Mouse (Mus musculus): ENCODE data around the gene Vmo1. TPM values are rescaled to one million over a fixed set of nuclear protein-coding genes. Genes with fewer than 3 reads are reported as not detected.

Gene Vmo1
- total and polyA plus RNA-seq, 3 experiments: not detected

DNA sequence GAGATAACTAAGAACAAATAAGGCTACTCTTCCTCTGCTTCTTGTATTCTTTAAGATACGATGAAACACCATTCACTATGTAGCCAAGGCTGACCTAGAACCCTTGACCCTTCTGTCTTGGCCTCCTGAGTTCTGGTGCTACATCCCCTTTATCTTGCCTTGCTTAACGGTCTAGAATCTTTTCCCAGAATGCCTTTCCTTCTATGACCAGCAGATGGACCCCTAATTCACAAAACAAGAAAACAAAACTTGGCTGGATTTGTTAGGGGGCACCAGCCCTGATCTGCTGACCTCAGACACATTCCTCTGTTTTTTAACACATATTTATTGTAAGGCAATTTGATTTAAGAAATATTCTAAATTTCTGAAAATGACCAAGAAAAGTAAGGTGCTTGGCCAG is 1.9 kb upstream of the Vmo1 start (continued):
- no peak for TF ChIP-seq MEF2A (IDR thresholded peaks at IDR 0.05; ENCODE audit: extremely low read depth, insufficient replicate concordance, low read depth, low read length, poor library complexity, severe bottlenecking)
- peak; percentile 48; the same call in 1 of the 2 replicates for TF ChIP-seq HCFC1 (IDR thresholded peaks at IDR 0.05; ENCODE audit: low read depth, low read length)
- no peak for TF ChIP-seq BHLHE40 (IDR thresholded peaks at IDR 0.05; ENCODE audit: borderline replicate concordance, low read depth, low read length)

GRCm38 (mm10) chr11:70513520-70513919 is 896 bp downstream of the Vmo1 start:
- Histone ChIP-seq H3K9me3 (replicated peaks; ENCODE audit: insufficient read depth, low read length) (no peaks in the 10 kb centered on the region), H3K27me3 (ENCODE audit: control insufficient read depth in 1 of 2, insufficient read depth in 2 of 2, low read length in 2 of 2) (no peaks in the 10 kb centered on the region), H3K9ac (ENCODE audit: control insufficient read depth, low read depth, low read length, poor library complexity, severe bottlenecking) (no peak overlapping the region; the same call in 1 of the 2 replicates), H3K79me2 (ENCODE audit: control insufficient read depth, insufficient read depth, low read length, poor library complexity) (no peaks in the 10 kb centered on the region), H3K4me3 (ENCODE audit: control insufficient read depth in 1 of 2, insufficient read depth in 1 of 2, low read depth in 2 of 2, low read length in 2 of 2) (no peak overlapping the region), H3K27ac (ENCODE audit: control insufficient read depth, low read depth, low read length) (no peak overlapping the region), H3K36me3 (ENCODE audit: control insufficient read depth in 1 of 2, insufficient read depth in 2 of 2, low read length in 2 of 2) (peaks cover 0 to 27% of the 10 kb centered on the region in 2 experiments; a peak in 2 of 4 replicates), H3K4me1 (ENCODE audit: control insufficient read depth in 1 of 2, insufficient read depth in 2 of 2, low read length in 2 of 2) (peaks cover 15 to 27% of the 10 kb centered on the region in 2 experiments)
- DNase-seq (ENCODE audit: low read depth, low spot score): peak; percentile 40
- TF ChIP-seq CTCF (IDR thresholded peaks at IDR 0.05 in 2 of 3, conservative IDR thresholded peaks at IDR 0.05 in 1 of 3; ENCODE audit: control insufficient read depth in 1 of 3, insufficient read depth in 1 of 3, low read depth in 2 of 3, low read length in 3 of 3, poor library complexity in 1 of 3, severe bottlenecking in 1 of 3) (peak in 2 of 3 experiments; percentile 34 to 44; a peak in 3 of 6 replicates), RAD21 (IDR thresholded peaks at IDR 0.05; ENCODE audit: low read depth, low read length) (peak; percentile 34), ETS1 (IDR thresholded peaks at IDR 0.05; ENCODE audit: low read depth, low read length) (0 out of 2 replicates have a peak, but pooled peaks have one; percentile 8), SMC3 (IDR thresholded peaks at IDR 0.05; ENCODE audit: low read depth, low read length) (peak; percentile 37), MXI1 (IDR thresholded peaks at IDR 0.05; ENCODE audit: low read depth, low read length) (no peak)

GRCm38 (mm10) chr11:70512709-70513342 is 1.6 kb downstream of the Vmo1 start:
- no peaks in the 10 kb centered on the region; a peak in 1 of 4 replicates for H3K27me3 ChIP-seq (ENCODE audit: control insufficient read depth in 1 of 2, insufficient read depth in 2 of 2, low read length in 2 of 2)
- peaks cover 10 to 23% of the 10 kb centered on the region in 2 experiments for H3K4me1 ChIP-seq (ENCODE audit: control insufficient read depth in 1 of 2, insufficient read depth in 2 of 2, low read length in 2 of 2)
- peak overlapping the region in 1 of 2 experiments; percentile 3; a peak in 2 of 4 replicates for H3K4me3 ChIP-seq (ENCODE audit: control insufficient read depth in 1 of 2, insufficient read depth in 1 of 2, low read depth in 2 of 2, low read length in 2 of 2)
- no peak overlapping the region; the same call in 1 of the 2 replicates for H3K9ac ChIP-seq (ENCODE audit: control insufficient read depth, low read depth, low read length, poor library complexity, severe bottlenecking)
- 0 out of 2 replicates have a peak overlapping the region, but pooled peaks have one; percentile 13 for H3K27ac ChIP-seq (ENCODE audit: control insufficient read depth, low read depth, low read length)
- H3K36me3 ChIP-seq (ENCODE audit: control insufficient read depth in 1 of 2, insufficient read depth in 2 of 2, low read length in 2 of 2): peaks cover 0 to 21% of the 10 kb centered on the region in 2 experiments; a peak in 2 of 4 replicates
- no peaks in the 10 kb centered on the region for H3K79me2 ChIP-seq (ENCODE audit: control insufficient read depth, insufficient read depth, low read length, poor library complexity)
- TF ChIP-seq SMC3 (IDR thresholded peaks at IDR 0.05; ENCODE audit: low read depth, low read length): no peak
- TF ChIP-seq ZC3H11A (IDR thresholded peaks at IDR 0.05; ENCODE audit: low read depth, low read length): peak; percentile 4; the same call in 1 of the 2 replicates
- TF ChIP-seq JUND (IDR thresholded peaks at IDR 0.05; ENCODE audit: low read depth, low read length): no peak
- TF ChIP-seq TBP (IDR thresholded peaks at IDR 0.05; ENCODE audit: low read depth, low read length): no peak
- TF ChIP-seq ETS1 (IDR thresholded peaks at IDR 0.05; ENCODE audit: low read depth, low read length): peak; percentile 77
- peak; percentile 84 for TF ChIP-seq RCOR1 (IDR thresholded peaks at IDR 0.05; ENCODE audit: low read depth, low read length)
- no peak; the same call in 1 of the 2 replicates for TF ChIP-seq MAX (IDR thresholded peaks at IDR 0.05; ENCODE audit: low read length)
- peak; percentile 63 for TF ChIP-seq MXI1 (IDR thresholded peaks at IDR 0.05; ENCODE audit: low read depth, low read length)
- peak; percentile 85 for TF ChIP-seq TCF12 (IDR thresholded peaks at IDR 0.05; ENCODE audit: low read depth, low read length)
- TF ChIP-seq SIN3A (IDR thresholded peaks at IDR 0.05; ENCODE audit: low read length): peak; percentile 70
- no peak for TF ChIP-seq RAD21 (IDR thresholded peaks at IDR 0.05; ENCODE audit: low read depth, low read length)
- TF ChIP-seq MYC (IDR thresholded peaks at IDR 0.05; ENCODE audit: low read depth, low read length): no peak
- TF ChIP-seq TAL1 (IDR thresholded peaks at IDR 0.05; ENCODE audit: low read length): no peak
- TF ChIP-seq POLR2A (IDR thresholded peaks at IDR 0.05; ENCODE audit: control insufficient read depth in 1 of 2, insufficient read depth in 1 of 2, low read depth in 1 of 2, low read length in 2 of 2, poor library complexity in 1 of 2): no peak
- TF ChIP-seq GATA1 (IDR thresholded peaks at IDR 0.05; ENCODE audit: low read depth, low read length): peak; percentile 91
- TF ChIP-seq HCFC1 (IDR thresholded peaks at IDR 0.05; ENCODE audit: low read depth, low read length): no peak
- TF ChIP-seq ZMIZ1 (IDR thresholded peaks at IDR 0.05; ENCODE audit: low read depth, low read length): no peak
- TF ChIP-seq MAFK (IDR thresholded peaks at IDR 0.05; ENCODE audit: borderline replicate concordance, low read depth, low read length): no peak
- peak; percentile 88 for TF ChIP-seq EP300 (IDR thresholded peaks at IDR 0.05; ENCODE audit: low read depth in 1 of 2, low read length in 2 of 2)
- TF ChIP-seq CHD1 (IDR thresholded peaks at IDR 0.05; ENCODE audit: low read depth, low read length): no peak
- no peak for TF ChIP-seq ELF1 (IDR thresholded peaks at IDR 0.05; ENCODE audit: low read depth, low read length)
- DNase-seq (ENCODE audit: low read depth, low spot score): peak; percentile 43
- H3K9me3 ChIP-seq (replicated peaks; ENCODE audit: insufficient read depth, low read length): no peaks in the 10 kb centered on the region

Data from MEL (cell line).